Mouse (Mus musculus) erythroblast, embryonic 14.5 days (primary cell): Measurements from ENCODE around the gene Fem1a.

Source experiments
- GATA1 ChIP-seq: IDR thresholded peaks from 2 replicates; pipeline ENCODE4 v1.6.1; 2012; ENCODE audit warnings: low read length, inconsistent platforms, mixed read lengths
- TAL1 ChIP-seq: IDR thresholded peaks from 3 replicates; pipeline ENCODE4 v1.6.1; 2012; ENCODE audit warnings: low read length, inconsistent platforms, mixed read lengths

DNA sequence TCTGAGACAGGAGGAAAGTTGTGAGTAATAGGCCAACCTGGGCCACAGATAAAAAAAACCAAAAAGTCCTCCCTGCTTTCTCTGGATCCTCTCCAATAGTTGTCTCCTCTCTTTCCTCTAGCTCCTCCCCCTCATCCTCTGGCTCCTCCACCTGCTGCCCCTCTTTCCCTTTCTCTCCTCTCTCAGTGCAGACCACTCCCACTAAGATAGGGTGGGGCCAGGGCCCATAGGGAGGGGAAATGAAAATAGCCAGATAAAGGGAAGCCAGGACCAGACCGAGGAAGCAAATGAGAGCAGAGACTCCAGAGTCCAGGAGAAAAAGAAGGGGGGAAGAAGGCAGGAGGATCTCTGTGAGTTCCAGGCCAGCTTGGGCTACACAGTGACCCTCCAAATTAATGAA, 31.7 kb upstream of the Fem1a start:
- TF ChIP-seq GATA1 (no peak), TAL1 (no peak)
